Mouse (Mus musculus) heart, embryonic 15.5 days (tissue): ENCODE data around the gene Gnaz. TPM values are rescaled to one million over a fixed set of nuclear protein-coding genes. Genes with fewer than 3 reads are reported as not detected.

ENCODE experiments used
- ATAC-seq: fragments of 200-750 bp; cut with Nextera tagmentation; replicated peaks from 2 replicates; pipeline ENCODE4 v1.8.0; 2017; ENCODE audit warnings: low read depth, moderate TSS enrichment; ENCODE audit not compliant: insufficient number of reproducible peaks, insufficient read depth, low FRiP score
- H3K27ac ChIP-seq: fragments of 300-500 bp; sonication (generic); 2 replicates; pipeline ENCODE4 v1.5.1; 2015; ENCODE audit warnings: mild to moderate bottlenecking, inconsistent platforms
- H3K27me3 ChIP-seq: fragments of 300-500 bp; sonication (generic); 2 replicates; pipeline ENCODE4 v1.6.1; 2015; ENCODE audit warnings: inconsistent platforms
- H3K36me3 ChIP-seq: fragments of 300-500 bp; sonication (generic); 2 replicates; pipeline ENCODE4 v1.6.1; 2015; ENCODE audit warnings: mild to moderate bottlenecking, inconsistent platforms
- H3K4me1 ChIP-seq: fragments of 300-500 bp; sonication (generic); replicated peaks from 2 replicates; pipeline ENCODE4 v1.6.1; 2015; ENCODE audit warnings: inconsistent platforms
- H3K4me2 ChIP-seq: fragments of 300-500 bp; sonication (generic); 2 replicates; pipeline ENCODE4 v1.6.1; 2015; ENCODE audit warnings: inconsistent platforms, mild to moderate bottlenecking, moderate library complexity
- H3K4me3 ChIP-seq: fragments of 300-500 bp; sonication (generic); 2 replicates; pipeline ENCODE4 v1.5.1; 2015; ENCODE audit warnings: mild to moderate bottlenecking, inconsistent platforms
- H3K9ac ChIP-seq: fragments of 300-500 bp; sonication (generic); 2 replicates; pipeline ENCODE4 v1.6.1; 2015; ENCODE audit warnings: mild to moderate bottlenecking, inconsistent platforms
- H3K9me3 ChIP-seq: fragments of 300-500 bp; sonication (generic); replicated peaks from 2 replicates; pipeline ENCODE4 v1.6.1; 2016; ENCODE audit warnings: inconsistent platforms
- WGBS: fragments of 180-500 bp; shearing (Covaris S2); methylation state at CpG from one replicate; pipeline ENCODE4 v1.1.7; 2015; ENCODE audit warnings: mixed read lengths; 5-methylcytosine and 5-hydroxymethylcytosine counted together
- polyA plus RNA-seq: library from polyadenylated mRNA; unstranded; fragments of >200 nt; fragmentation: Nextera tagmentation; extraction: Ambion mirVana; gene quantifications from 2 replicates; pipeline ENCODE4 v1.2.1, GENCODE M21; 2015

Gnaz gene
- polyA plus RNA-seq, 1 experiment from 2014 or later = 1.2 TPM

- Histone ChIP-seq H3K36me3 (no peaks in the 10 kb centered on the region), H3K9me3 (no peaks in the 10 kb centered on the region), H3K27ac (no peak overlapping the region), H3K9ac (no peak overlapping the region), H3K4me3 (no peak overlapping the region), H3K27me3 (peaks cover 57% of the 10 kb centered on the region), H3K4me2 (no peak overlapping the region), H3K4me1 (peaks cover 16% of the 10 kb centered on the region)
- ATAC-seq = peak; percentile 68; the same call in 1 of the 2 replicates
- WGBS = 29% methylated on average over 6 of the region's 6 CpGs
These were observed 87.1 kb downstream of the Gnaz start for GRCm38 (mm10) chr10:75054125-75054524.

DNA sequence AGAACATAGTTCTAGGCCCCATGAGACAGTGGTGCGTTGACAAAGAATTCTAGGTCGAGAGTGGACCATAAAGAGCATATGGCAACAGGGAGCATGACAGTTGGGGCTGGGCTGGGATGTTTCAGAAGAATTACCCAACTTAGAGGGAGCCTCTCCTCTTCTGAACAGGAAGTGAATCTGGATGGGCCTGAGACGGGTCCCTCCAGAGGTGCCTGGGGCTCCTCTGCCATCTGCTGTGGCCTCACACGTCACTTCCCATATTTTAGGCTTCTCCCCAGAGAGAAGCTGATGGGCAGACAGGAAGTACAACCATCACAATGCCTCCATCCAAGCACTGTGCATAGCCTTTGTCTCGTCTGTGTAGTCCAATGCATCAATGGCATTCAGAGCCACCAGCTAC, 88.7 kb downstream of the Gnaz start:
- Histone ChIP-seq H3K4me1 (peaks cover 24% of the 10 kb centered on the region), H3K4me2 (no peak overlapping the region), H3K9ac (no peak overlapping the region), H3K27me3 (peaks cover 53% of the 10 kb centered on the region), H3K27ac (no peak overlapping the region), H3K4me3 (no peak overlapping the region), H3K9me3 (no peaks in the 10 kb centered on the region), H3K36me3 (no peaks in the 10 kb centered on the region)
- WGBS = 75% methylated on average over 5 of the region's 5 CpGs
- no peak for ATAC-seq

DNA sequence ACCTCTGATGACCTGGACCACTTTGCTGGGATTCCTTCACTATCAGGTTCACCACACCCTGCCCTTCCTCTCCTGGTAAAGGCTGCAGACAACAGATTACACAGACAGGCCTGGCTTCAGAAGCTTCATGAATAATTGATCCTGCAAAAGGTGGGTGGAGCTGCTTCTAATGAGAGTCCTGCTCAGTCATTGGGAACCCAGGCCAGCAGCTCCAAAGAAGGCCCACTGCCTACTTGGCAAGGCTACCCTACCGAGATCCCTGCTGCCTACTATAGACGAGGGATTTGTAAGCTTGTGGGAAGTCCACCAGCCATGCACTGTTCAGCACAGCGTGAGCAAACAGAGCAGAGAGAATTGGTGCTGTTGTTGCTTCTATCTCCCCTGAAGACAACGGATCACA, 89.3 kb downstream of the Gnaz start:
- Histone ChIP-seq H3K9me3 (no peaks in the 10 kb centered on the region), H3K27ac (no peak overlapping the region), H3K27me3 (peaks cover 52% of the 10 kb centered on the region), H3K4me1 (peaks cover 29% of the 10 kb centered on the region), H3K36me3 (no peaks in the 10 kb centered on the region), H3K4me2 (no peak overlapping the region), H3K9ac (no peak overlapping the region), H3K4me3 (no peak overlapping the region)
- WGBS = 38% methylated on average over 4 of the region's 4 CpGs
- no peak for ATAC-seq

DNA sequence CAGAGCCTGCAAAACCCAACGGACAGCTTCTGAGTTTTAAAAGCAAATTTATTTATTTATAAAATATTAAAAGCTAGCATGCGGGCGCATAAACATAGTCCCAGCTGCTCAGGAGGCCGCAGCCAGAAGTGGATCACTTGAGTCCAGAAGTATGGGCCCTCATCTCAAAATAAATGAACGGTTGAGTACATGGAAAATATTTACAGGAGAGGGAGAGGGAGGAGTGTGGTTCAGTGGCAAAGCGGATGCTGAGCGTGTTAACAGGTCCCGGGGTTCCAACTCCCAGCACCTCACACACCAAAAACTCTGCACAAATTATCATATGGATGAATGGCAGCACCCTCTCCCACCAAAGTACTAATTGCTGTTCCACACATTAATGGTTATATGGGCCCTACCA, 91.4 kb downstream of the Gnaz start:
- 67% methylated on average over 8 of the region's 8 CpGs for WGBS
- ATAC-seq = no peak
- Histone ChIP-seq H3K4me1 (peaks cover 47% of the 10 kb centered on the region), H3K36me3 (no peaks in the 10 kb centered on the region), H3K9me3 (no peaks in the 10 kb centered on the region), H3K27ac (no peak overlapping the region), H3K4me2 (no peak overlapping the region), H3K4me3 (no peak overlapping the region), H3K9ac (no peak overlapping the region), H3K27me3 (peaks cover 52% of the 10 kb centered on the region)

- 55% methylated on average over 9 of the region's 9 CpGs for WGBS
- Histone ChIP-seq H3K4me1 (peaks cover 47% of the 10 kb centered on the region), H3K9ac (no peak overlapping the region), H3K27me3 (peaks cover 49% of the 10 kb centered on the region), H3K9me3 (no peaks in the 10 kb centered on the region), H3K4me3 (no peak overlapping the region), H3K4me2 (peak overlapping the region; percentile 91), H3K36me3 (no peaks in the 10 kb centered on the region), H3K27ac (no peak overlapping the region)
- no peak for ATAC-seq
These were observed 91.9 kb downstream of the Gnaz start for GRCm38 (mm10) chr10:75058761-75059395.

DNA sequence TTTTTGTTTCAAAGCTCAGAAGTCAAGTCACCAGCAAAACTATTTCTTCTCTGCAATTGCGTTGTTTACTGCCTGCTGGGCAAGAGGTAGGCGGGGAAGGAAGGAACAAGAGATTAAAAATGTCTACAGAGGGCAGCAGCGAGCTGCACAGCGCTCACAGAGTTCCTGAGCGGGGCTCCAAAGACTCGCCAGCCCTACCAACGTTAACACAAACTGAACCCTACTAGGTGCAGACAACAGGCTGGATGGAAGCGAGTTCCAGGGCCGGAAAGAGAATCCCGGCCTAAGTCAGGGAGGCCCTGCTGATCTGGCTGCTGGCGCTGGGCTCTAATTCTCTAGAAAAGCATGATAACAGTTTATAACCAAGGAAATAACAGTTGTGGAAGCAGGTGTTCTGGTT, 92.4 kb downstream of the Gnaz start:
- WGBS = 2% methylated on average over 11 of the region's 11 CpGs
- H3K4me3 ChIP-seq = peak overlapping the region; percentile 86
- no peak for ATAC-seq
- H3K4me1 ChIP-seq = peaks cover 48% of the 10 kb centered on the region
- no peak overlapping the region for H3K27ac ChIP-seq
- H3K4me2 ChIP-seq = peak overlapping the region; percentile 91
- H3K9me3 ChIP-seq = no peaks in the 10 kb centered on the region
- H3K36me3 ChIP-seq = no peaks in the 10 kb centered on the region
- H3K9ac ChIP-seq = no peak overlapping the region
- peaks cover 49% of the 10 kb centered on the region for H3K27me3 ChIP-seq

GRCm38 (mm10) chr10:75060217-75060842, 93.4 kb downstream of the Gnaz start, which contains the start of gene Bcr:
Bcr (plus strand) TSS chr10:75060592.
- Histone ChIP-seq H3K9me3 (no peaks in the 10 kb centered on the region), H3K4me3 (peak within 1 kb of the TSS; percentile 86), H3K4me1 (peaks cover 50% of the 10 kb centered on the region), H3K9ac (peak within 1 kb of the TSS; percentile 80), H3K4me2 (peak within 1 kb of the TSS; percentile 91), H3K27me3 (peaks cover 49% of the 10 kb centered on the region), H3K27ac (peak within 1 kb of the TSS; percentile 57), H3K36me3 (no peaks in the 10 kb centered on the region)
- peak; percentile 88 for ATAC-seq
- 2% methylated on average over 35 of the region's 73 CpGs for WGBS

GRCm38 (mm10) chr10:75060843-75061235, 93.9 kb downstream of the Gnaz start:
- Histone ChIP-seq H3K9ac (peak overlapping the region; percentile 80), H3K27me3 (peaks cover 47% of the 10 kb centered on the region), H3K4me2 (peak overlapping the region; percentile 91), H3K4me1 (peaks cover 53% of the 10 kb centered on the region), H3K4me3 (peak overlapping the region; percentile 86), H3K36me3 (no peaks in the 10 kb centered on the region), H3K9me3 (no peaks in the 10 kb centered on the region), H3K27ac (peak overlapping the region; percentile 57)
- 0% methylated on average over 33 of the region's 48 CpGs for WGBS
- peak; percentile 3; the same call in 1 of the 2 replicates for ATAC-seq

GRCm38 (mm10) chr10:75061341-75062188, 94.6 kb downstream of the Gnaz start:
- Histone ChIP-seq H3K27me3 (peaks cover 41% of the 10 kb centered on the region), H3K4me3 (peak overlapping the region; percentile 86), H3K4me1 (peaks cover 55% of the 10 kb centered on the region), H3K9ac (peak overlapping the region; percentile 80), H3K4me2 (peak overlapping the region; percentile 91), H3K36me3 (no peaks in the 10 kb centered on the region; the same call in 1 of the 2 replicates), H3K9me3 (no peaks in the 10 kb centered on the region), H3K27ac (no peak overlapping the region)
- WGBS = 3% methylated on average over 71 of the region's 71 CpGs
- no peak for ATAC-seq

DNA sequence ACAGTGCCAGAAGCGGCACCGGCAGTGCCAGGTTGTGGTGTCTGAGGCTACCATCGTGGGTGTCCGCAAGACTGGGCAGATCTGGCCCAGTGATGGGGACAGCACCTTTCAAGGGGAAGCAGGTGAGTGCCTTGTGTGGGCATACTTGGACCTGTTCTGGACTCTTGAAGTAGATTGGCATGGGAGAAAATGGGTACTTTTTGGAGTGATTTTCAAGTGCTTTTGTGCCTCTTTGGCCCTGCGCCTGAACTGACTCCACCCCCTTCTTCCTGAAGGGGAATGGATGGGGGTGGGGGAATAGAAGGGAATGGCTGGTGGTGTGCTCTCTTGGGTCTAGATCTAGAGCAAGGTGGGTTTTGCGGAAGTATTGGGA, 95.2 kb downstream of the Gnaz start:
- H3K27ac ChIP-seq = no peak overlapping the region

GRCm38 (mm10) chr10:75062621-75063020, 95.6 kb downstream of the Gnaz start:
- Histone ChIP-seq H3K4me3 (peak overlapping the region; percentile 86), H3K9me3 (no peaks in the 10 kb centered on the region), H3K27ac (no peak overlapping the region), H3K9ac (no peak overlapping the region), H3K27me3 (peaks cover 31% of the 10 kb centered on the region), H3K36me3 (no peaks in the 10 kb centered on the region; the same call in 1 of the 2 replicates), H3K4me1 (peaks cover 59% of the 10 kb centered on the region), H3K4me2 (peak overlapping the region; percentile 91)
- no peak for ATAC-seq
- 41% methylated on average over 6 of the region's 6 CpGs for WGBS

More for the DNA sequence above, 95.2 kb downstream of the Gnaz start:
- 24% methylated on average over 6 of the region's 6 CpGs for WGBS
- Histone ChIP-seq H3K4me2 (peak overlapping the region; percentile 91), H3K27me3 (peaks cover 35% of the 10 kb centered on the region), H3K9me3 (no peaks in the 10 kb centered on the region), H3K4me1 (peaks cover 57% of the 10 kb centered on the region), H3K36me3 (no peaks in the 10 kb centered on the region; the same call in 1 of the 2 replicates), H3K4me3 (peak overlapping the region; percentile 86), H3K9ac (peak overlapping the region; percentile 80)
- no peak for ATAC-seq
